Comparison of ENCODE assay signal across 8 mouse cellular contexts in genomic region chr5:137290677-137291076, GRCm38 (mm10). TPM values are rescaled to one million over a fixed set of nuclear protein-coding genes. Genes with fewer than 3 reads are reported as not detected.
DNase-seq lines count a peak whose midpoint lies in the region; ATAC-seq and TF ChIP-seq lines count a peak whose summit lies in the region.

No protein-coding gene starts in this region.

- H3K4me3 ChIP-seq in embryonic fibroblast, embryonic 13.5 days (ENCODE audit: insufficient read depth, low read length): no peak overlapping the region
- no peak overlapping the region for H3K4me3 ChIP-seq in hindbrain, embryonic 11.5 days (ENCODE audit: low read depth, low read length)
- peak overlapping the region; percentile 77 for H3K4me3 ChIP-seq in liver, embryonic 12.5 days

- H3K27ac ChIP-seq in embryonic fibroblast, embryonic 13.5 days (ENCODE audit: insufficient read depth, low read length): no peak overlapping the region
- no peak overlapping the region for H3K27ac ChIP-seq in hindbrain, embryonic 11.5 days (ENCODE audit: low read depth, low read length)
- peak overlapping the region; percentile 100 for H3K27ac ChIP-seq in liver, embryonic 12.5 days

- DNase-seq in layer of hippocampus, adult 11-12 months (ENCODE audit: low spot score): peak; percentile 52
- no peak for DNase-seq in layer of hippocampus, adult 18-20 months (ENCODE audit: low spot score in 2 of 2)
- peak; percentile 55 to 65 for DNase-seq in adrenal gland, adult 18-20 months (ENCODE audit: low spot score in 2 of 2)
- DNase-seq in hindbrain, embryonic 11.5 days (ENCODE audit: low spot score): peak; percentile 53
- peak; percentile 53 for DNase-seq in naive thymus-derived CD4-positive, alpha-beta T cell, adult 2 months (ENCODE audit: low read depth)
- no peak for DNase-seq in layer of hippocampus, postnatal 14 days (ENCODE audit: low spot score in 2 of 2)

- no peaks in the 10 kb centered on the region for H3K36me3 ChIP-seq in hindbrain, embryonic 11.5 days (ENCODE audit: control insufficient read depth, insufficient read depth, low read length)
- H3K36me3 ChIP-seq in liver, embryonic 12.5 days: peaks cover 20% of the 10 kb centered on the region

- no peak for ATAC-seq in hindbrain, embryonic 11.5 days (ENCODE audit: low FRiP score)
- ATAC-seq in liver, embryonic 12.5 days: peak; percentile 68

- H3K9me3 ChIP-seq in hindbrain, embryonic 11.5 days (ENCODE audit: control insufficient read depth, low read length): no peaks in the 10 kb centered on the region
- H3K9me3 ChIP-seq in liver, embryonic 12.5 days (replicated peaks): no peaks in the 10 kb centered on the region

- no peak overlapping the region for H3K4me2 ChIP-seq in hindbrain, embryonic 11.5 days (replicated peaks; ENCODE audit: low read depth, low read length)
- peak overlapping the region; percentile 100 for H3K4me2 ChIP-seq in liver, embryonic 12.5 days

- WGBS in hindbrain, embryonic 11.5 days: 22% methylated on average over 15 of the region's 15 CpGs
- WGBS in liver, embryonic 12.5 days (ENCODE audit: insufficient replicate concordance): 11% methylated on average over 15 of the region's 15 CpGs

- no peaks in the 10 kb centered on the region for H3K4me1 ChIP-seq in embryonic fibroblast, embryonic 13.5 days (ENCODE audit: control insufficient read depth, insufficient read depth, low read length)
- H3K4me1 ChIP-seq in hindbrain, embryonic 11.5 days (replicated peaks; ENCODE audit: control insufficient read depth, insufficient read depth, low read length): peaks cover 18% of the 10 kb centered on the region
- H3K4me1 ChIP-seq in liver, embryonic 12.5 days: peaks cover 91% of the 10 kb centered on the region

- TF ChIP-seq POLR2A in embryonic fibroblast, embryonic 13.5 days (IDR thresholded peaks at IDR 0.05; ENCODE audit: low read depth, low read length): no peak

- TF ChIP-seq CTCF in embryonic fibroblast, embryonic 13.5 days (IDR thresholded peaks at IDR 0.05; ENCODE audit: borderline replicate concordance, insufficient read depth, low read length): peak; percentile 43

- H3K9ac ChIP-seq in hindbrain, embryonic 11.5 days (ENCODE audit: low read depth, low read length): no peak overlapping the region
- peak overlapping the region; percentile 91 for H3K9ac ChIP-seq in liver, embryonic 12.5 days

- peaks cover 34% of the 10 kb centered on the region for H3K27me3 ChIP-seq in hindbrain, embryonic 11.5 days (ENCODE audit: control insufficient read depth, insufficient read depth, low read length)
- peaks cover 41% of the 10 kb centered on the region for H3K27me3 ChIP-seq in liver, embryonic 12.5 days (replicated peaks)

RNA-seq across cellular contexts. Expression of gene Ache, which starts 3.4 kb away (rescaled TPM):
- total RNA-seq in layer of hippocampus, adult 18-20 months (2021): 10 to 100 TPM; 55.3 to 56.2 TPM
- total RNA-seq in adrenal gland, adult 18-20 months (2021): 10 to 100 TPM; 10.0 to 12.9 TPM
- polyA plus RNA-seq in embryonic fibroblast, embryonic 13.5 days (2011; ENCODE audit: insufficient read length, low read depth, missing spikeins): 0.33 and 0.73 TPM in 2 replicates
- polyA plus RNA-seq in hindbrain, embryonic 11.5 days (2014; fragmentation: Nextera tagmentation; extraction: Ambion mirVana): 6.2 and 8.1 TPM in 2 replicates
- polyA plus RNA-seq in liver, embryonic 12.5 days (2016; fragmentation: Nextera tagmentation; extraction: Ambion mirVana): 23.4 and 26.2 TPM in 2 replicates
- total RNA-seq in layer of hippocampus, postnatal 14 days (2021): 100 to 1,000 TPM in 1 of 2 experiments, 10 to 100 TPM in 1; 85.6 to 100 TPM

RNA-seq across cellular contexts. Expression of gene Ufsp1, which starts 3.8 kb away (rescaled TPM):
- total RNA-seq in layer of hippocampus, adult 18-20 months (2021): 10 to 100 TPM; 10.9 to 11.7 TPM
- 10 to 100 TPM in 1 of 2 experiments, 1 to 10 TPM in 1; 8.8 to 10.2 TPM for total RNA-seq in adrenal gland, adult 18-20 months (2021)
- polyA plus RNA-seq in embryonic fibroblast, embryonic 13.5 days (2011; ENCODE audit: insufficient read length, low read depth, missing spikeins): 4.4 and 7.7 TPM in 2 replicates
- polyA plus RNA-seq in hindbrain, embryonic 11.5 days (2014; fragmentation: Nextera tagmentation; extraction: Ambion mirVana): 8.6 and 9.0 TPM in 2 replicates
- polyA plus RNA-seq in liver, embryonic 12.5 days (2016; fragmentation: Nextera tagmentation; extraction: Ambion mirVana): 11.9 and 12.5 TPM in 2 replicates
- 10 to 100 TPM; 18.0 to 19.9 TPM for total RNA-seq in layer of hippocampus, postnatal 14 days (2021)

RNA-seq across cellular contexts. Expression of gene Srrt, which starts 16.8 kb away (rescaled TPM):
- 100 to 1,000 TPM; 202 to 234 TPM for total RNA-seq in layer of hippocampus, adult 18-20 months (2021)
- total RNA-seq in adrenal gland, adult 18-20 months (2021): 100 to 1,000 TPM; 169 to 174 TPM
- 93.6 and 108 TPM in 2 replicates for polyA plus RNA-seq in embryonic fibroblast, embryonic 13.5 days (2011; ENCODE audit: insufficient read length, low read depth, missing spikeins)
- polyA plus RNA-seq in hindbrain, embryonic 11.5 days (2014; fragmentation: Nextera tagmentation; extraction: Ambion mirVana): 138 and 140 TPM in 2 replicates
- polyA plus RNA-seq in liver, embryonic 12.5 days (2016; fragmentation: Nextera tagmentation; extraction: Ambion mirVana): 125 and 128 TPM in 2 replicates
- 100 to 1,000 TPM; 189 to 217 TPM for total RNA-seq in layer of hippocampus, postnatal 14 days (2021)

RNA-seq across cellular contexts. Expression of gene Trip6, which starts 23.5 kb away (rescaled TPM):
- 1 to 10 TPM; 5.4 to 6.2 TPM for total RNA-seq in layer of hippocampus, adult 18-20 months (2021)
- 10 to 100 TPM; 30.1 to 39.4 TPM for total RNA-seq in adrenal gland, adult 18-20 months (2021)
- polyA plus RNA-seq in embryonic fibroblast, embryonic 13.5 days (2011; ENCODE audit: insufficient read length, low read depth, missing spikeins): 32.5 and 42.9 TPM in 2 replicates
- 27.4 and 28.6 TPM in 2 replicates for polyA plus RNA-seq in hindbrain, embryonic 11.5 days (2014; fragmentation: Nextera tagmentation; extraction: Ambion mirVana)
- 16.8 and 18.7 TPM in 2 replicates for polyA plus RNA-seq in liver, embryonic 12.5 days (2016; fragmentation: Nextera tagmentation; extraction: Ambion mirVana)
- total RNA-seq in layer of hippocampus, postnatal 14 days (2021): 1 to 10 TPM; 4.6 to 6.0 TPM

RNA-seq across cellular contexts. Expression of gene Slc12a9, which starts 42.7 kb away (rescaled TPM):
- 10 to 100 TPM; 21.6 to 23.7 TPM for total RNA-seq in layer of hippocampus, adult 18-20 months (2021)
- 1 to 10 TPM; 8.4 to 8.6 TPM for total RNA-seq in adrenal gland, adult 18-20 months (2021)
- polyA plus RNA-seq in embryonic fibroblast, embryonic 13.5 days (2011; ENCODE audit: insufficient read length, low read depth, missing spikeins): 7.2 and 7.7 TPM in 2 replicates
- polyA plus RNA-seq in hindbrain, embryonic 11.5 days (2014; fragmentation: Nextera tagmentation; extraction: Ambion mirVana): 7.1 and 7.5 TPM in 2 replicates
- polyA plus RNA-seq in liver, embryonic 12.5 days (2016; fragmentation: Nextera tagmentation; extraction: Ambion mirVana): 5.0 and 5.8 TPM in 2 replicates
- total RNA-seq in layer of hippocampus, postnatal 14 days (2021): 10 to 100 TPM; 29.7 to 35.5 TPM

Comparison
In these comparisons a context has a peak if more than half of its experiments do, and no peak if none do; other contexts are left out.
1. DNase-seq: peak in layer of hippocampus, adult 11-12 months (single experiment), adrenal gland, adult 18-20 months (2 of 2), hindbrain, embryonic 11.5 days (single experiment) and naive thymus-derived CD4-positive, alpha-beta T cell, adult 2 months (single experiment); none in layer of hippocampus, adult 18-20 months (0 of 2) and layer of hippocampus, postnatal 14 days (0 of 2).
2. RNA of gene Ache, which starts 3.4 kb away (total RNA-seq): 85.6 to 100 TPM in layer of hippocampus, postnatal 14 days and 55.3 to 56.2 TPM in layer of hippocampus, adult 18-20 months; 10.0 to 12.9 TPM in adrenal gland, adult 18-20 months; every median in the first group is over 4 times any median in the second.